In the genomic region with DNA sequence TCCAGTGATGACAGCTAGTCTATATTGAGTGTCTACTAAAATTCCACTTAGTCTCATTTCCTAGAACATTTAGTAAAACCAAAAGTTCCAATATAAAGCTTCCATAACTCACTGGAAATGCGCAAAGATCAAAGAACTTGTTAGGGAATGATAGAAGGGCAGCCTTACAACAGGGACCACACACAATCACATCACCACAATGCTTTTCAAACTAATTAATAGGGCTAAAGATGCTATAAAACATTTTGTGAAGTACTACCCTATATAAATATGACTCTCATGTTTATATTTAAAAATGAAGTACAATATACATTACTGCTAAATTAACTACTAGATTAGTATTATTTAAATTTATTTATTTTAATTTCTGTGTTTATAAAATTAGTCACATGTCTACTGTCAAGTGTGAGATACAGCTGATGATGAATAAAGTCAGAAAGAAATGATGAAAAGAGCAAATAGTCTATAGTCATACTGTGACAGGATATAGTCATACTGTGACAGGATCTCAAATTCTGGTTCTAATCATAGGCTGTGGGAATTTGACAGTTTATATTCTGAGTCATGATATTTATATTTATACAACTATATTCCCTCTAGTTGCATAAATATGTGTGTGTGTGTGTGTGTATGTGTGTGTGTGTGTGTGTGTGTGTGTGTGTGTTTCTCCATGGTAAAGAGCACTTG, we compare ENCODE assay signal across 25 mouse cellular contexts.
"Had no signal": no experiment of that assay in that cellular context is flagged by ENCODE, and none has a peak within 500 bp of the region (broad histone marks: within the 10 kb centered on the region; RNA-seq: fewer than 3 reads in every experiment).

No protein-coding gene starts in this region.

- H3K4me2 ChIP-seq: heart, embryonic 11.5 days; heart, embryonic 13.5 days; heart, embryonic 15.5 days; hindbrain, embryonic 13.5 days; hindbrain, embryonic 15.5 days; kidney, embryonic 15.5 days; limb, embryonic 13.5 days; limb, embryonic 15.5 days had no signal

- H3K9ac ChIP-seq: forebrain, postnatal 0 days; heart, embryonic 13.5 days; heart, embryonic 15.5 days; hindbrain, embryonic 13.5 days; hindbrain, embryonic 15.5 days; kidney, embryonic 15.5 days; limb, embryonic 13.5 days; limb, embryonic 15.5 days had no signal

- H3K9me3 ChIP-seq: heart, embryonic 13.5 days; heart, embryonic 15.5 days; hindbrain, embryonic 13.5 days; hindbrain, embryonic 15.5 days; kidney, embryonic 15.5 days; limb, embryonic 13.5 days; limb, embryonic 15.5 days had no signal

- H3K36me3 ChIP-seq: heart, embryonic 13.5 days; heart, embryonic 15.5 days; hindbrain, embryonic 13.5 days; hindbrain, embryonic 15.5 days; kidney, embryonic 15.5 days; limb, embryonic 13.5 days; limb, embryonic 15.5 days had no signal

- H3K27me3 ChIP-seq: heart, embryonic 13.5 days; heart, embryonic 15.5 days; hindbrain, embryonic 13.5 days; hindbrain, embryonic 15.5 days; kidney, embryonic 15.5 days; limb, embryonic 13.5 days; limb, embryonic 15.5 days had no signal

- H3K4me3 ChIP-seq: heart, adult 2 months; heart, embryonic 13.5 days; heart, embryonic 15.5 days; hindbrain, embryonic 13.5 days; hindbrain, embryonic 15.5 days; kidney, embryonic 15.5 days; limb, embryonic 13.5 days; limb, embryonic 15.5 days had no signal

- DNase-seq: forebrain, postnatal 0 days; gastrocnemius, postnatal 14 days; gastrocnemius, postnatal 36 days; heart, adult 11 months; heart, adult 2 months; heart, postnatal 14 days; heart, postnatal 36 days; kidney, adult 11 months; kidney, adult 2 months; kidney, adult 9 months; kidney, postnatal 14 days; kidney, postnatal 36 days; layer of hippocampus, adult 9-11 months; layer of hippocampus, postnatal 36 days; left cerebral cortex, postnatal 4 days had no signal

- ATAC-seq: forebrain, postnatal 0 days; hindbrain, postnatal 0 days; intestine, embryonic 16.5 days had no signal

- H3K4me1 ChIP-seq: heart, embryonic 13.5 days; heart, embryonic 15.5 days; hindbrain, embryonic 13.5 days; hindbrain, embryonic 15.5 days; kidney, embryonic 15.5 days; limb, embryonic 13.5 days; limb, embryonic 15.5 days had no signal

- H3K27ac ChIP-seq: heart, adult 2 months; heart, embryonic 13.5 days; heart, embryonic 15.5 days; hindbrain, embryonic 13.5 days; hindbrain, embryonic 15.5 days; hindbrain, postnatal 0 days; kidney, embryonic 15.5 days; limb, embryonic 13.5 days; limb, embryonic 15.5 days had no signal
